Mouse (Mus musculus) ES-E14 (cell line): ENCODE measurements at regions not wholly inside any gene's neighbourhood (a gene's known extent, or its start where the extent isn't known, plus 50 kb on each side); places are given as distances from the start of the nearest gene placed in this dataset.

Experiments
- DNase-seq: peaks from one replicate; pipeline ENCODE4 v3.0.0-alpha.2; 2013; ENCODE audit warnings: low read depth, low spot score
- H3K27ac ChIP-seq: 2 replicates; pipeline ENCODE4 v1.5.1; 2012; ENCODE audit warnings: low read depth, mild to moderate bottlenecking, low read length, moderate library complexity, mixed read lengths; ENCODE audit not compliant: poor library complexity, insufficient read depth, severe bottlenecking
- H3K36me3 ChIP-seq: 2 replicates; pipeline ENCODE4 v1.6.1; 2012; ENCODE audit warnings: mild to moderate bottlenecking, low read length, moderate library complexity, mixed read lengths; ENCODE audit not compliant: control insufficient read depth, poor library complexity, insufficient read depth, severe bottlenecking
- H3K4me1 ChIP-seq, 2 experiments: fragments of 150-350 bp in 1 of 2; sonication (generic) in 1 of 2; 2 replicates each; pipeline ENCODE4 v1.6.1; 2012; ENCODE audit warnings: low read length in 2 of 2, mild to moderate bottlenecking in 1 of 2, mixed read lengths in 1 of 2; ENCODE audit not compliant: control insufficient read depth in 2 of 2, insufficient read depth in 2 of 2, poor library complexity in 1 of 2
- H3K4me3 ChIP-seq, 2 experiments: fragments of 150-350 bp in 1 of 2; sonication (generic) in 1 of 2; 2 replicates each; pipeline ENCODE4 v1.5.1; 2012; ENCODE audit warnings: low read length in 2 of 2, low read depth in 1 of 2, mild to moderate bottlenecking in 1 of 2, mixed read lengths in 1 of 2; ENCODE audit not compliant: insufficient read depth in 1 of 2, poor library complexity in 1 of 2, severe bottlenecking in 1 of 2
- H3K9ac ChIP-seq: 2 replicates; pipeline ENCODE4 v1.6.1; 2012; ENCODE audit warnings: low read depth, mild to moderate bottlenecking, low read length, mixed read lengths; ENCODE audit not compliant: poor library complexity, insufficient read depth, severe bottlenecking
- H3K9me3 ChIP-seq: fragments of 150-350 bp; sonication (generic); 2 replicates; pipeline ENCODE4 v1.6.1; 2012; ENCODE audit warnings: low read depth, mild to moderate bottlenecking, low read length; ENCODE audit not compliant: control insufficient read depth, insufficient read depth
- CHD2 ChIP-seq: IDR thresholded peaks from 2 replicates; pipeline ENCODE4 v1.6.1; 2014; ENCODE audit warnings: mild to moderate bottlenecking, low read depth, low read length, inconsistent platforms
- HCFC1 ChIP-seq: IDR thresholded peaks from 2 replicates; pipeline ENCODE4 v1.6.1; 2012; ENCODE audit warnings: low read length, inconsistent platforms, borderline replicate concordance; ENCODE audit not compliant: insufficient read depth
- MAFK ChIP-seq: IDR thresholded peaks from 2 replicates; pipeline ENCODE4 v1.6.1; 2014; ENCODE audit warnings: mild to moderate bottlenecking, low read depth, low read length, inconsistent platforms; ENCODE audit not compliant: insufficient read depth
- ZC3H11A ChIP-seq: IDR thresholded peaks from 2 replicates; pipeline ENCODE4 v1.6.1; 2012; ENCODE audit warnings: low read depth, mild to moderate bottlenecking, inconsistent platforms, low read length, borderline replicate concordance
- ZNF384 ChIP-seq: IDR thresholded peaks from 2 replicates; pipeline ENCODE4 v1.6.1; 2012; ENCODE audit warnings: low read depth, low read length, inconsistent platforms
- in situ Hi-C, 2 experiments: fragments of 600-800 bp; cut with MboI; formaldehyde crosslinking; loops; one replicate each; pipeline ENCODE4 v1.15.1; 2025; ENCODE audit warnings: low sequenced_read_pairs in 2 of 2, inconsistent platforms in 1 of 2; ENCODE audit not compliant: unreplicated experiment in 2 of 2

DNA sequence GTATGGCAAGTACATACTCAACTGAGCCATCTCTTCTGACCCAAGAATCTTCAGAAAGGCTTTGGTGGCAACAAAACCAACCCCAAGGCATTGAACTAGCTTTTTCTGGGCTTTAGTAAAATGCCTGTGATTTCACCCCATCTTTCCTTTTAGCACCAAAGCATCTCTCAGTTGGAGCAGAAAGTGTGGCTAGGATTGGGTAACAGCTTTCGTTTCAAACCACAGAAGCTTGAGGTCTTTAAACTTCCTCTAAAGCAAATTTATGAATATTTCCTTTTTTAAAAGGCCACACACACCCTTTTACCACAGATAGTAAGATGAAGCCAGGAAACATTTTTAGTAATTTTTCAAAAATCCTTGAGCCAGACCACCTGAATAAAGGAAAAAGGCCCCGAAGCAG, 178.1 kb upstream of the Kbtbd8 start:
- Histone ChIP-seq H3K36me3 (no peaks in the 10 kb centered on the region), H3K4me3 (no peak overlapping the region), H3K9me3 (no peaks in the 10 kb centered on the region), H3K4me1 (no peaks in the 10 kb centered on the region), H3K9ac (no peak overlapping the region), H3K27ac (no peak overlapping the region)
- no peak for TF ChIP-seq CHD2
- no peak for TF ChIP-seq MAFK
- in situ Hi-C loops, result no loop called here
- no peak for DNase-seq

DNA sequence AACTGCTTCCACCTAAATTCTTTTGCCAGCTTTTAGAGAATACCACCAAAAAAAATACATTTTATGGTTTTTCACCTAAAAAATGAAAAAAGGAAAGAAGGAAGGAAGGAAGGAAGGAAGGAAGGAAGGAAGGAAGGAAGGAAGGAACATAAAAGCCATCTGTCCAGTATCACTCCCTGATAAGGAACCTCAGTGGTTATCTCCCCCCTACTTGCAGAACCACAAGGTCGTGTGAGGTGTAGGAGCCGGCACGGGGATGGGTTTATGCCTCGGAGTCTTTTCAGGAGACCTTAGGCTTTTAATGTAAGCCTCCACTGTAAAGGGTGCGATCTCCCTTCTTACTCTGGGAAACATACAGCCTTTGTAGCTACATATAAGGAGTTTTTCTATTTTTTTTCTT, 180.8 kb upstream of the Kbtbd8 start:
- TF ChIP-seq CHD2 (no peak), HCFC1 (no peak), ZNF384 (no peak), ZC3H11A (no peak), MAFK (no peak)
- no peaks in the 10 kb centered on the region for H3K4me1 ChIP-seq
- DNase-seq, result no peak
- in situ Hi-C loops, result no loop called here
- H3K27ac ChIP-seq, result no peak overlapping the region
- no peak overlapping the region for H3K9ac ChIP-seq
- no peaks in the 10 kb centered on the region for H3K9me3 ChIP-seq
- no peaks in the 10 kb centered on the region for H3K36me3 ChIP-seq
- H3K4me3 ChIP-seq, result no peak overlapping the region

DNA sequence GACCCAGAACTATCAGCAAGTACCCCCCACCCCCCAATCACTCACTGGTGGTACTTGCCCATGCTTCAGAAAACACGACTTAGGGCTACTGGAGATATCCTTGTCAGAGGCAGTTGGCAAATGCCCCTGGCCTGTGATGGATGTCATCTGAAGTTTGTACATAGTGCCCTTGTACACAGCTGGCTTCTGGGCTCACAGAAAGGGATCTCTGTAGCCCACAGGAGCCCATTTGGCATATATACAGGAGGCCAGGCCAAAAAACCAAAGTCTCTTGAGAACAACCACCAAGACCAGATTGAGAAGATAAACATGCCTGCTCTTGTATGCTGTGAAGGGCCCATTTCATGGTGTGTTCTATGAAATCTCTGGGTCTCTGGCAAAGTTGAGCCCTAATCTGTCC, 181.3 kb upstream of the Kbtbd8 start:
- Histone ChIP-seq H3K4me1 (no peaks in the 10 kb centered on the region), H3K4me3 (no peak overlapping the region), H3K9ac (no peak overlapping the region), H3K36me3 (no peaks in the 10 kb centered on the region), H3K27ac (no peak overlapping the region), H3K9me3 (no peaks in the 10 kb centered on the region)
- TF ChIP-seq CHD2 (no peak), MAFK (no peak), ZC3H11A (no peak), ZNF384 (no peak), HCFC1 (no peak)
- DNase-seq, result no peak
- in situ Hi-C loops, result no loop called here

DNA sequence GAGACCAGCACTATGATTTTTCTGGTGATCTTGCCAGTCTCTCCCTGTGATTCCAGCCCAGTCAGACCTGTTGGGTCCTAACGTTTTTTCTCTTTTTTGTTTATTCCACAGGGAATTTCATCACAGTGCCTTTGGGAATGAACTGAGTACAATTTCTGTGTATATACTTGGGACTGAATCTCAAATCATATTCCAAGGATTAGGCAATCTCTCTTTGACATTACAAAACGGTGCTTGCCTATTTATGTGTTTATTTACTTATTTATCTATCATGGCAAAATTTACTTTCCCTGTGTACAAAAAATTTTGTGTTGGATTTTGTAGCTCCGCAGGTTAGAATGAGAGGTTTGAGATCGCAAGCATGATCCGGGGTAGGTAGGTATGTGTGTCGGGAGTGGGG, 189.2 kb upstream of the Kbtbd8 start:
- no peak for TF ChIP-seq ZC3H11A
- no peak for TF ChIP-seq MAFK
- Histone ChIP-seq H3K27ac (no peak overlapping the region), H3K4me1 (no peaks in the 10 kb centered on the region), H3K4me3 (no peak overlapping the region), H3K9ac (no peak overlapping the region), H3K9me3 (no peaks in the 10 kb centered on the region), H3K36me3 (no peaks in the 10 kb centered on the region)
- in situ Hi-C loops, result no loop called here
- DNase-seq, result no peak

DNA sequence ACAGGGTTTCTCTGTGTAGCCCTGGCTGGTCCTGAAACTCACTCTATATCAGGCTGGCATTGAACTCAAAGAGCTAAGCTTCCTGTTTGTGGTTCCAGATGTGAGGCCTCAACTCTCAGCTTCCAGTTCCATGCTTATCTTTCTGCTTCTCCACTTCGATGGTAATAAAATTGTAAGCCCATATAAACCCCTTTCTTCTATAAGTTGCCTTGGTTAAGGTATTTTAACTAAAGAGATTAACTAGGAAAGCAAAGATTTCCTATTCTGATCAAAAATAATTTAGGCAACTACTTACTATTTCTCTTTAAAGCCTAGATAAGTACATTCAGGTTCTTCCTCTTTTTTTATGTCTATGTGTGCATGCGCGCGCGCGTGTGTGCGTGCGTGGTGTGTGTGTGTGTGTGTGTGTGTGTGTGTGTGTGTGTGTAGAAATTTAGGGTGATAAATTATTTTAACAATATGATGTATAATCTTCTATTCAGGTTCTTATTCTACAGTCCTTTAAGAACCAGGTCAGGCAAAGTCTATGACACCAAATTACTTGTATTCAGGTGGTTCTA, 190.3 kb upstream of the Kbtbd8 start:
- no peak for DNase-seq
- H3K36me3 ChIP-seq, result no peaks in the 10 kb centered on the region
- no peaks in the 10 kb centered on the region for H3K9me3 ChIP-seq
- no peak overlapping the region for H3K27ac ChIP-seq
- TF ChIP-seq ZC3H11A (no peak), CHD2 (no peak), ZNF384 (no peak), MAFK (no peak), HCFC1 (no peak)
- H3K4me3 ChIP-seq, result no peak overlapping the region
- H3K4me1 ChIP-seq, result no peaks in the 10 kb centered on the region
- in situ Hi-C loops, result no loop called here
- H3K9ac ChIP-seq, result no peak overlapping the region
